9 mouse cellular contexts compared by ENCODE assay signal in genomic region chr12:108668606-108669235, GRCm38 (mm10). TPM values are rescaled to one million over a fixed set of nuclear protein-coding genes. Genes with fewer than 3 reads are reported as not detected.
DNase-seq lines count a peak whose midpoint lies in the region; ATAC-seq and TF ChIP-seq lines count a peak whose summit lies in the region.
"Had no signal": no experiment of that assay in that cellular context is flagged by ENCODE, and none has a peak within 500 bp of the region (broad histone marks: within the 10 kb centered on the region; RNA-seq: fewer than 3 reads in every experiment).

No protein-coding gene starts in this region.

- ATAC-seq in midbrain, embryonic 12.5 days (ENCODE audit: low FRiP score, low read depth), result no peak
- peak; percentile 60; the same call in 1 of the 2 replicates for ATAC-seq in hindbrain, embryonic 15.5 days (ENCODE audit: low FRiP score, low read depth)

- DNase-seq in cerebellum, adult 11 months, result peak; percentile 16
- no peak for DNase-seq in cerebellum, adult 8-10 months
- DNase-seq in midbrain, embryonic 10.5 days (ENCODE audit: low spot score), result no peak
- no peak for DNase-seq in layer of hippocampus, adult 11-12 months (ENCODE audit: low spot score)
- DNase-seq in kidney, postnatal 4 days, result no peak

- no peak for TF ChIP-seq POLR2A in small intestine, adult 2 months (IDR thresholded peaks at IDR 0.05; ENCODE audit: low read depth, low read length)

- H3K9me3 ChIP-seq in midbrain, embryonic 12.5 days, result no peaks in the 10 kb centered on the region
- H3K9me3 ChIP-seq in midbrain, embryonic 10.5 days (replicated peaks), result no peaks in the 10 kb centered on the region
- no peaks in the 10 kb centered on the region for H3K9me3 ChIP-seq in hindbrain, embryonic 15.5 days
- H3K9me3 ChIP-seq: neural tube, embryonic 12.5 days had no signal

- no peak overlapping the region for H3K4me2 ChIP-seq in midbrain, embryonic 12.5 days (replicated peaks)
- H3K4me2 ChIP-seq in hindbrain, embryonic 15.5 days, result no peak overlapping the region
- H3K4me2 ChIP-seq: neural tube, embryonic 12.5 days had no signal

- H3K27ac ChIP-seq in midbrain, embryonic 12.5 days (replicated peaks), result peak overlapping the region; percentile 26
- no peak overlapping the region for H3K27ac ChIP-seq in midbrain, embryonic 10.5 days (replicated peaks)
- H3K27ac ChIP-seq in hindbrain, embryonic 15.5 days (replicated peaks), result peak overlapping the region; percentile 54
- peak overlapping the region; percentile 9; the same call in 1 of the 2 replicates for H3K27ac ChIP-seq in small intestine, adult 2 months (ENCODE audit: insufficient read depth, low read depth, low read length)

- TF ChIP-seq CTCF in small intestine, adult 2 months (IDR thresholded peaks at IDR 0.05; ENCODE audit: extremely low read depth, insufficient read length, insufficient replicate concordance, low read depth, low read length), result no peak

- H3K9ac ChIP-seq in midbrain, embryonic 12.5 days (replicated peaks), result no peak overlapping the region
- no peak overlapping the region for H3K9ac ChIP-seq in hindbrain, embryonic 15.5 days
- H3K9ac ChIP-seq: neural tube, embryonic 12.5 days had no signal

- no peaks in the 10 kb centered on the region; the same call in 1 of the 2 replicates for H3K4me1 ChIP-seq in midbrain, embryonic 12.5 days
- 0 out of 2 replicates have a peak, but pooled peaks cover 4% of the 10 kb centered on the region for H3K4me1 ChIP-seq in midbrain, embryonic 10.5 days
- H3K4me1 ChIP-seq in hindbrain, embryonic 15.5 days (replicated peaks), result peaks cover 14% of the 10 kb centered on the region
- H3K4me1 ChIP-seq in small intestine, adult 2 months (ENCODE audit: control insufficient read depth, insufficient read depth, insufficient read length, low read length), result no peaks in the 10 kb centered on the region
- H3K4me1 ChIP-seq: neural tube, embryonic 12.5 days had no signal

- 83% methylated on average over 8 of the region's 8 CpGs for WGBS in midbrain, embryonic 12.5 days
- WGBS in midbrain, embryonic 10.5 days, result 90% methylated on average over 8 of the region's 8 CpGs
- WGBS in hindbrain, embryonic 15.5 days, result 65% methylated on average over 8 of the region's 8 CpGs
- WGBS in small intestine, adult 2 months, result 64% methylated on average over 8 of the region's 8 CpGs

- H3K36me3 ChIP-seq in midbrain, embryonic 12.5 days, result peaks cover 33% of the 10 kb centered on the region
- H3K36me3 ChIP-seq in midbrain, embryonic 10.5 days, result peaks cover 79% of the 10 kb centered on the region
- H3K36me3 ChIP-seq in hindbrain, embryonic 15.5 days, result 0 out of 2 replicates have a peak, but pooled peaks cover 2% of the 10 kb centered on the region
- peaks cover 6% of the 10 kb centered on the region; the same call in 1 of the 2 replicates for H3K36me3 ChIP-seq in small intestine, adult 2 months (ENCODE audit: control insufficient read depth, insufficient read depth, low read length)

- no peaks in the 10 kb centered on the region for H3K27me3 ChIP-seq in midbrain, embryonic 12.5 days
- no peaks in the 10 kb centered on the region for H3K27me3 ChIP-seq in midbrain, embryonic 10.5 days (ENCODE audit: low read depth, poor library complexity, severe bottlenecking)
- no peaks in the 10 kb centered on the region for H3K27me3 ChIP-seq in hindbrain, embryonic 15.5 days
- no peaks in the 10 kb centered on the region for H3K27me3 ChIP-seq in small intestine, adult 2 months (ENCODE audit: control insufficient read depth, insufficient read depth, low read length)
- H3K27me3 ChIP-seq: neural tube, embryonic 12.5 days had no signal

- no peak overlapping the region for H3K4me3 ChIP-seq in midbrain, embryonic 12.5 days
- H3K4me3 ChIP-seq in midbrain, embryonic 10.5 days, result no peak overlapping the region
- H3K4me3 ChIP-seq in hindbrain, embryonic 15.5 days, result no peak overlapping the region
- no peak overlapping the region for H3K4me3 ChIP-seq in small intestine, adult 2 months (ENCODE audit: low read depth, low read length)
- H3K4me3 ChIP-seq: neural tube, embryonic 12.5 days had no signal

RNA-seq across cellular contexts. Expression of gene Degs2, which starts 33.4 kb away (rescaled TPM):
- 2.5 and 2.7 TPM in 2 replicates for polyA plus RNA-seq in midbrain, embryonic 12.5 days (2016; fragmentation: Nextera tagmentation; extraction: Ambion mirVana)
- 1.1 and 2.2 TPM in 2 replicates for polyA plus RNA-seq in midbrain, embryonic 10.5 days (2016; fragmentation: Nextera tagmentation; extraction: Ambion mirVana)
- 2.4 and 3.2 TPM in 2 replicates for polyA plus RNA-seq in hindbrain, embryonic 15.5 days (2015; fragmentation: Nextera tagmentation; extraction: Ambion mirVana)
- 211 and 406 TPM in 2 replicates for polyA plus RNA-seq in small intestine, adult 2 months (2012; rRNA removed)

Comparison
In these comparisons a context has a peak if more than half of its experiments do, and no peak if none do; other contexts are left out.
1. RNA of gene Degs2, which starts 33.4 kb away (polyA plus RNA-seq): 211 to 406 TPM in small intestine, adult 2 months; 2.5 to 2.7 TPM in midbrain, embryonic 12.5 days, 2.4 to 3.2 TPM in hindbrain, embryonic 15.5 days and 1.1 to 2.2 TPM in midbrain, embryonic 10.5 days; every median in the first group is over 10 times any median in the second.